Mouse (Mus musculus) forebrain, embryonic 13.5 days (tissue): ENCODE measurements around the gene Prpf6. TPM values are rescaled to one million over a fixed set of nuclear protein-coding genes. Genes with fewer than 3 reads are reported as not detected.

Experiments used
- ATAC-seq: fragments of 200-750 bp; cut with Nextera tagmentation; 2 replicates; pipeline ENCODE4 v1.8.0; 2017
- H3K27ac ChIP-seq: fragments of 300-500 bp; sonication (generic); 2 replicates; pipeline ENCODE4 v1.5.1; 2015; ENCODE audit warnings: inconsistent platforms, mild to moderate bottlenecking, moderate library complexity
- H3K27me3 ChIP-seq: fragments of 300-500 bp; sonication (generic); 2 replicates; pipeline ENCODE4 v1.6.1; 2015; ENCODE audit warnings: mild to moderate bottlenecking, inconsistent platforms
- H3K36me3 ChIP-seq: fragments of 300-500 bp; sonication (generic); 2 replicates; pipeline ENCODE4 v1.6.1; 2015; ENCODE audit warnings: mild to moderate bottlenecking, inconsistent platforms; ENCODE audit not compliant: poor library complexity, severe bottlenecking
- H3K4me1 ChIP-seq: fragments of 300-500 bp; sonication (generic); 2 replicates; pipeline ENCODE4 v1.6.1; 2015; ENCODE audit warnings: inconsistent platforms
- H3K4me2 ChIP-seq: fragments of 300-500 bp; sonication (generic); 2 replicates; pipeline ENCODE4 v1.6.1; 2015; ENCODE audit warnings: inconsistent platforms, mild to moderate bottlenecking, moderate library complexity
- H3K4me3 ChIP-seq: fragments of 300-500 bp; sonication (generic); 2 replicates; pipeline ENCODE4 v1.5.1; 2015; ENCODE audit warnings: mild to moderate bottlenecking, inconsistent platforms
- H3K9ac ChIP-seq: fragments of 300-500 bp; sonication (generic); 2 replicates; pipeline ENCODE4 v1.6.1; 2015; ENCODE audit warnings: mild to moderate bottlenecking, inconsistent platforms
- H3K9me3 ChIP-seq: fragments of 300-500 bp; sonication (generic); replicated peaks from 2 replicates; pipeline ENCODE4 v1.6.1; 2016; ENCODE audit warnings: inconsistent platforms
- WGBS: fragments of 180-500 bp; shearing (Covaris S2); methylation state at CpG from one replicate; pipeline ENCODE4 v1.1.7; 2015; 5-methylcytosine and 5-hydroxymethylcytosine counted together
- polyA plus RNA-seq: library from polyadenylated mRNA; unstranded; fragments of >200 nt; fragmentation: Nextera tagmentation; extraction: Ambion mirVana; gene quantifications from 2 replicates; pipeline ENCODE4 v1.2.1, GENCODE M21; 2015

Gene Prpf6
- polyA plus RNA-seq, 1 experiment from 2014 or later = 67.9 TPM

- Histone ChIP-seq H3K9ac (peak overlapping the region; percentile 87), H3K36me3 (peaks cover 32% of the 10 kb centered on the region), H3K27ac (peak overlapping the region; percentile 86), H3K9me3 (no peaks in the 10 kb centered on the region), H3K4me3 (peak overlapping the region; percentile 71), H3K4me1 (peaks cover 16% of the 10 kb centered on the region), H3K4me2 (peak overlapping the region; percentile 92), H3K27me3 (no peaks in the 10 kb centered on the region)
- peak; percentile 87 for ATAC-seq
- under 1% methylated on average over 49 of the region's 49 CpGs for WGBS
Measured at GRCm38 (mm10) chr2:181581402-181582120, 10.1 kb upstream of the Prpf6 start.

- no peak for ATAC-seq
- peaks cover 40% of the 10 kb centered on the region for H3K36me3 ChIP-seq
- H3K4me1 ChIP-seq = peaks cover 16% of the 10 kb centered on the region
- H3K4me3 ChIP-seq = peak overlapping the region; percentile 71; the same call in 1 of the 2 replicates
- H3K9ac ChIP-seq = 0 out of 2 replicates have a peak overlapping the region, but pooled peaks have one; percentile 87
- no peaks in the 10 kb centered on the region for H3K9me3 ChIP-seq
- WGBS = 83% methylated on average over 2 of the region's 2 CpGs
- 0 out of 2 replicates have a peak overlapping the region, but pooled peaks have one; percentile 86 for H3K27ac ChIP-seq
- H3K4me2 ChIP-seq = peak overlapping the region; percentile 92
- H3K27me3 ChIP-seq = no peaks in the 10 kb centered on the region
Measured at GRCm38 (mm10) chr2:181582358-181582757, 9.3 kb upstream of the Prpf6 start.

GRCm38 (mm10) chr2:181582939-181583338 lies 8.7 kb upstream of the Prpf6 start:
- H3K4me2 ChIP-seq = no peak overlapping the region
- H3K9ac ChIP-seq = no peak overlapping the region
- no peak for ATAC-seq
- peaks cover 16% of the 10 kb centered on the region for H3K4me1 ChIP-seq
- no peaks in the 10 kb centered on the region for H3K27me3 ChIP-seq
- no peak overlapping the region for H3K4me3 ChIP-seq
- H3K36me3 ChIP-seq = peaks cover 46% of the 10 kb centered on the region
- no peak overlapping the region for H3K27ac ChIP-seq
- no peaks in the 10 kb centered on the region for H3K9me3 ChIP-seq
- 84% methylated on average over 1 of the region's 1 CpGs for WGBS

- WGBS = 90% methylated on average over 3 of the region's 3 CpGs
- Histone ChIP-seq H3K4me2 (no peak overlapping the region), H3K4me3 (no peak overlapping the region), H3K9me3 (no peaks in the 10 kb centered on the region), H3K27ac (no peak overlapping the region), H3K4me1 (peaks cover 16% of the 10 kb centered on the region), H3K27me3 (no peaks in the 10 kb centered on the region), H3K9ac (no peak overlapping the region), H3K36me3 (peaks cover 53% of the 10 kb centered on the region)
- ATAC-seq = no peak
Measured at GRCm38 (mm10) chr2:181583460-181584257, 8.0 kb upstream of the Prpf6 start.

- Histone ChIP-seq H3K27me3 (no peaks in the 10 kb centered on the region), H3K9ac (no peak within 1 kb of the TSS), H3K9me3 (no peaks in the 10 kb centered on the region), H3K4me2 (no peak within 1 kb of the TSS), H3K4me1 (peaks cover 16% of the 10 kb centered on the region), H3K27ac (no peak within 1 kb of the TSS), H3K4me3 (no peak within 1 kb of the TSS), H3K36me3 (peaks cover 62% of the 10 kb centered on the region)
- ATAC-seq = no peak
- 84% methylated on average over 4 of the region's 4 CpGs for WGBS
Measured at GRCm38 (mm10) chr2:181584411-181584942, 7.2 kb upstream of the Prpf6 start, which contains the start of gene Uckl1. Gene Uckl1 (minus strand): TSS chr2:181584892.

- Histone ChIP-seq H3K27ac (no peak overlapping the region), H3K27me3 (no peaks in the 10 kb centered on the region), H3K9ac (no peak overlapping the region), H3K36me3 (peaks cover 71% of the 10 kb centered on the region), H3K4me2 (no peak overlapping the region), H3K9me3 (no peaks in the 10 kb centered on the region), H3K4me3 (no peak overlapping the region), H3K4me1 (peaks cover 10% of the 10 kb centered on the region)
- 91% methylated on average over 5 of the region's 5 CpGs for WGBS
- ATAC-seq = no peak
Measured at GRCm38 (mm10) chr2:181585506-181585905, 6.2 kb upstream of the Prpf6 start.

- Histone ChIP-seq H3K4me1 (peaks cover 12% of the 10 kb centered on the region), H3K27ac (no peak overlapping the region), H3K4me3 (no peak overlapping the region), H3K27me3 (no peaks in the 10 kb centered on the region), H3K36me3 (peaks cover 71% of the 10 kb centered on the region), H3K4me2 (no peak overlapping the region), H3K9ac (no peak overlapping the region), H3K9me3 (no peaks in the 10 kb centered on the region)
- no peak for ATAC-seq
- WGBS = 95% methylated on average over 3 of the region's 3 CpGs
Measured at GRCm38 (mm10) chr2:181586124-181586523, 5.5 kb upstream of the Prpf6 start.

GRCm38 (mm10) chr2:181587796-181588195 lies 3.9 kb upstream of the Prpf6 start:
- H3K4me3 ChIP-seq = no peak overlapping the region
- no peaks in the 10 kb centered on the region for H3K9me3 ChIP-seq
- no peaks in the 10 kb centered on the region for H3K27me3 ChIP-seq
- no peak overlapping the region for H3K4me2 ChIP-seq
- peaks cover 71% of the 10 kb centered on the region for H3K36me3 ChIP-seq
- peaks cover 15% of the 10 kb centered on the region for H3K4me1 ChIP-seq
- no peak overlapping the region for H3K27ac ChIP-seq
- 83% methylated on average over 6 of the region's 6 CpGs for WGBS
- H3K9ac ChIP-seq = no peak overlapping the region
- no peak for ATAC-seq

- peaks cover 20% of the 10 kb centered on the region for H3K4me1 ChIP-seq
- no peaks in the 10 kb centered on the region for H3K9me3 ChIP-seq
- WGBS = 91% methylated on average over 11 of the region's 11 CpGs
- H3K27ac ChIP-seq = no peak overlapping the region
- H3K4me2 ChIP-seq = no peak overlapping the region
- peaks cover 71% of the 10 kb centered on the region for H3K36me3 ChIP-seq
- no peak overlapping the region for H3K9ac ChIP-seq
- H3K27me3 ChIP-seq = no peaks in the 10 kb centered on the region
- ATAC-seq = no peak
- H3K4me3 ChIP-seq = no peak overlapping the region
Measured at GRCm38 (mm10) chr2:181588229-181588780, 3.4 kb upstream of the Prpf6 start.

GRCm38 (mm10) chr2:181589011-181589731 lies 2.5 kb upstream of the Prpf6 start:
- ATAC-seq = no peak
- Histone ChIP-seq H3K36me3 (peaks cover 63% of the 10 kb centered on the region), H3K4me3 (no peak overlapping the region), H3K27ac (no peak overlapping the region), H3K4me1 (peaks cover 21% of the 10 kb centered on the region), H3K27me3 (no peaks in the 10 kb centered on the region), H3K4me2 (no peak overlapping the region), H3K9ac (no peak overlapping the region), H3K9me3 (no peaks in the 10 kb centered on the region)
- WGBS = 96% methylated on average over 10 of the region's 10 CpGs

GRCm38 (mm10) chr2:181589732-181590105 lies 1.9 kb upstream of the Prpf6 start:
- Histone ChIP-seq H3K4me1 (peaks cover 21% of the 10 kb centered on the region), H3K4me2 (no peak overlapping the region), H3K27me3 (no peaks in the 10 kb centered on the region), H3K27ac (no peak overlapping the region), H3K4me3 (no peak overlapping the region), H3K9ac (no peak overlapping the region), H3K9me3 (no peaks in the 10 kb centered on the region), H3K36me3 (peaks cover 57% of the 10 kb centered on the region)
- WGBS = 94% methylated on average over 9 of the region's 9 CpGs
- no peak for ATAC-seq
